ENCODE assay signal across 8 mouse cellular contexts in the genomic region with DNA sequence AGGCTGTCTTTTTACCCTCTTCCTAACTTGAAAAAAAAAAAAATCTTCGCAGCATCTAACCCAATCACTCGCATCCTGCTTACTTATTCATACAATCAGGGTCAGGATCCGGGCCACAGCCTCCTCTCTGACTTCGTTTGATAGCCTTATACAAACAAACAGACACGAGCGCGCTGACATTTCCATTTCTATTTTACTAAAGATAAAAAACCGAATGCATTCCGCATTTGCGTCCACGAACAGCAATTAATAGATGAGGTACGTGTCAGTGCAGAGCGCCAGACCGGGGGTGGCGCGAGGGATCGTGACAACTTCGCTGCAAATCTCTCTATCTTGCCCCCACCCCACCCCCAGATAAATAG. TPM values are rescaled to one million over a fixed set of nuclear protein-coding genes. Genes with fewer than 3 reads are reported as not detected.
DNase-seq lines count a peak whose midpoint lies in the region; ATAC-seq and TF ChIP-seq lines count a peak whose summit lies in the region.

A gene (minus strand): TSS at position 248 of the 362 bp plus-strand sequence.

- H3K9me3 ChIP-seq in erythroblast, embryonic 14.5 days (ENCODE audit: control insufficient read depth, low read length) = no peaks in the 10 kb centered on the region
- no peaks in the 10 kb centered on the region for H3K9me3 ChIP-seq in forebrain, embryonic 15.5 days

- TF ChIP-seq CTCF in small intestine, adult 2 months (IDR thresholded peaks at IDR 0.05; ENCODE audit: extremely low read depth, insufficient read length, insufficient replicate concordance, low read depth, low read length) = no peak

- H3K4me3 ChIP-seq in erythroblast, embryonic 14.5 days (replicated peaks) = peak within 1 kb of the TSS; percentile 20
- peak within 1 kb of the TSS; percentile 81 for H3K4me3 ChIP-seq in forebrain, embryonic 15.5 days
- peak within 1 kb of the TSS; percentile 63 for H3K4me3 ChIP-seq in small intestine, adult 2 months (ENCODE audit: low read depth, low read length)

- H3K36me3 ChIP-seq in erythroblast, embryonic 14.5 days (ENCODE audit: control insufficient read depth) = no peaks in the 10 kb centered on the region
- H3K36me3 ChIP-seq in forebrain, embryonic 15.5 days = no peaks in the 10 kb centered on the region
- no peaks in the 10 kb centered on the region for H3K36me3 ChIP-seq in small intestine, adult 2 months (ENCODE audit: control insufficient read depth, insufficient read depth, low read length)

- H3K9ac ChIP-seq in forebrain, embryonic 15.5 days (replicated peaks) = peak within 1 kb of the TSS; percentile 71

- H3K4me2 ChIP-seq in forebrain, embryonic 15.5 days (replicated peaks) = peak within 1 kb of the TSS; percentile 99

- peak; percentile 7 for DNase-seq in adipocyte (ENCODE audit: low spot score)
- peak; percentile 18 for DNase-seq in kidney, adult 18-20 months
- peak; percentile 13 for DNase-seq in lung, adult 18-20 months
- DNase-seq in spleen, postnatal 36 days (ENCODE audit: low spot score in 2 of 2) = no peak

- peaks cover 40% of the 10 kb centered on the region for H3K27me3 ChIP-seq in erythroblast, embryonic 14.5 days (ENCODE audit: control insufficient read depth)
- peaks cover 11% of the 10 kb centered on the region; the same call in 1 of the 2 replicates for H3K27me3 ChIP-seq in forebrain, embryonic 15.5 days
- peaks cover 16% of the 10 kb centered on the region for H3K27me3 ChIP-seq in small intestine, adult 2 months (ENCODE audit: control insufficient read depth, insufficient read depth, low read length)

- no peaks in the 10 kb centered on the region for H3K4me1 ChIP-seq in erythroblast, embryonic 14.5 days (ENCODE audit: control insufficient read depth)
- peaks cover 21% of the 10 kb centered on the region for H3K4me1 ChIP-seq in forebrain, embryonic 15.5 days
- H3K4me1 ChIP-seq in small intestine, adult 2 months (ENCODE audit: control insufficient read depth, insufficient read depth, insufficient read length, low read length) = 0 out of 2 replicates have a peak, but pooled peaks cover 4% of the 10 kb centered on the region

- H3K27ac ChIP-seq in forebrain, embryonic 15.5 days (replicated peaks) = 0 out of 2 replicates have a peak within 1 kb of the TSS, but pooled peaks have one; percentile 23
- no peak within 1 kb of the TSS for H3K27ac ChIP-seq in small intestine, adult 2 months (ENCODE audit: insufficient read depth, low read depth, low read length)

- TF ChIP-seq POLR2A in small intestine, adult 2 months (IDR thresholded peaks at IDR 0.05; ENCODE audit: low read depth, low read length) = no peak

- WGBS in forebrain, embryonic 15.5 days = under 1% methylated on average over 18 of the region's 18 CpGs
- WGBS in small intestine, adult 2 months = under 1% methylated on average over 18 of the region's 18 CpGs

- no peak for ATAC-seq in erythroblast, adult 5-6 weeks (replicated peaks; ENCODE audit: low FRiP score, poor library complexity, severe bottlenecking)
- ATAC-seq in forebrain, embryonic 15.5 days (replicated peaks) = peak; percentile 19

RNA-seq across cellular contexts. Expression of the gene that starts here (rescaled TPM):
- not detected in 2 replicates for polyA plus RNA-seq in erythroblast, embryonic 14.5 days (2012)
- total RNA-seq in erythroblast, adult 5-6 weeks (2015; ENCODE audit: low replicate concordance) = not detected in 2 replicates
- not detected in 2 replicates for total RNA-seq in erythroblast, adult 5-6 weeks (2017; ENCODE audit: low replicate concordance)
- 1.9 TPM in 2 replicates for polyA plus RNA-seq in forebrain, embryonic 15.5 days (2015; fragmentation: Nextera tagmentation; extraction: Ambion mirVana)
- polyA plus RNA-seq in small intestine, adult 2 months (2012; rRNA removed) = 0.14 and 0.33 TPM in 2 replicates

Comparison
In these comparisons a context has a peak if more than half of its experiments do, and no peak if none do; other contexts are left out.
1. H3K4me3 ChIP-seq: peak in every context shown above with its lines; median percentile 81 in forebrain, embryonic 15.5 days; 63 in small intestine, adult 2 months; 20 in erythroblast, embryonic 14.5 days.
2. DNase-seq: peak in adipocyte (single experiment), kidney, adult 18-20 months (single experiment) and lung, adult 18-20 months (2 of 2); none in spleen, postnatal 36 days (0 of 2).